Mouse (Mus musculus) hematopoietic stem cell, adult 5-6 weeks (primary cell): Measurements from ENCODE around the gene Zfyve26. TPM values are rescaled to one million over a fixed set of nuclear protein-coding genes. Genes with fewer than 3 reads are reported as not detected.
"Not testable (repeated sequence)": the region's sequence is repeated elsewhere in the genome, so short reads cannot be mapped to it uniquely, and the experiment has no call there.

Source experiments
- ATAC-seq, 2 experiments: fragments of 125-278 bp in 1 of 2; replicated peaks in 1 of 2; 2 replicates each; pipeline ENCODE4 v1.8.0; 2016 to 2017; ENCODE audit warnings: inconsistent platforms in 2 of 2, mild to moderate bottlenecking in 2 of 2, moderate number of reproducible peaks in 2 of 2, low read depth in 1 of 2, moderate TSS enrichment in 1 of 2; ENCODE audit not compliant: low FRiP score in 2 of 2, poor library complexity in 2 of 2, severe bottlenecking in 2 of 2, insufficient read depth in 1 of 2, low TSS enrichment in 1 of 2
- total RNA-seq: library from RNA; stranded (forward); fragments of 172-1452, 232-1000 nt; gene quantifications from 2 replicates; pipeline ENCODE4 v1.2.3, GENCODE M21; 2017

The Zfyve26 gene
- total RNA-seq, 1 experiment from 2014 or later: 15.5 TPM

DNA sequence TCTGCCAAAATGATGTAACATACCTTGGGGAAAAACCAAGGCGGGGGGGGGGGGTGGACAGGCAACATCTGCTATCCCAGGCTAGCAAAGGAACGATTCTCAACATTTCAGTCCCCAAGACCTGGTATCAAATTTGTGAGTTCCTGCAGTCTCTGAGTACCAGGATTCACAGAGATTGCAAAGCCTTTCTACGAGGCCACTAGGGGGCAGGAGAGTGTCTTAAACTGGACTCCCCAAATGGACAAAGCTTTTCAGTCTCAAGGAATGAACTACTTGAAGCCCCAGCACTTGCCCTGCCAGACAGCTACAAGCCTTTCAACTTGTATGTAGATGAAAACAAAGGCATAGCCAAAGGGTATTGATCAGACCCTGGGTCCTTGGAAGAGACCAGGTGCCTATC, 102.7 kb downstream of the Zfyve26 start:
- 0 out of 4 replicates have a peak, but pooled peaks of 1 of the 2 experiments have one; percentile 28 for ATAC-seq

DNA sequence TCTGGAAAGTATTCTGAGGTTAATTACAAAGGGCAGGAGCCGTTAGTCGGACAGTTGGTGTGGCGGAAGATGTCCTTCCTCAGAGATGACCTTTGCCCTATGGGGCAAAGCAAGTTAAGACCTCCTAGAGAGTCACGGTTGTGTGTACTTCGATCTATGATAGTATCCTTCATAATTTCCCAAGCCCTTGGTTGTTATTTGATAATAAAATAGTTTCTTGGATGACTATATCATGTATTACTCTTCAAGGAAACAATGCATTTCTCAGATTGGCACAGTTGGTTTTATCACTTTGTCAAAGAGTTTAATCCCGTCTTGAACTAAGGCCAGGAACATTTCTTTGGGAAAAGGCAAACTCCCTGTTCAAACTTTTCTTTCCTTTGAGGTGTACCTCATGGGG, 103.9 kb downstream of the Zfyve26 start, which contains the start of gene Rdh11:
Gene Rdh11 (minus strand): TSS at position 101 of the 400 bp plus-strand sequence.
- ATAC-seq: no peak

DNA sequence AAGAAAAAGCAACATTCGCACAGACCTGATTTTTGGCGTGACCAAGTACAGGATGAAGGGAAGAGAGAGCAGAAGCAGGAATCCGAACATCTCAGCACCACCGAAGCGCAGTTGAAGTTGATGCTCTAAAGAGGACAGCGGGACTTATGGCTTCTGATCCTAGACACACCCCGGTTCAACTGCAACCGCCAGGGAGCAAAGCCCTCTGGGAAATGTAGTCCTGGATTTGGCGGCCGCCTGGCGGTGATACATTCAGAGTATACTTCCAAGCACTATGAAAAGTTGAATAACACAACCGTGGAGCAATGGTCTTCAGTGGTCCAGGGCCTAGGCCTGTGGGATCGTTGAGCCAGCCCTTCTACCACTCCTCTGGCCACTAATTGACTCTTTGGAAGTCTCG, 104.4 kb downstream of the Zfyve26 start:
- peak; percentile 89 to 92 for ATAC-seq

DNA sequence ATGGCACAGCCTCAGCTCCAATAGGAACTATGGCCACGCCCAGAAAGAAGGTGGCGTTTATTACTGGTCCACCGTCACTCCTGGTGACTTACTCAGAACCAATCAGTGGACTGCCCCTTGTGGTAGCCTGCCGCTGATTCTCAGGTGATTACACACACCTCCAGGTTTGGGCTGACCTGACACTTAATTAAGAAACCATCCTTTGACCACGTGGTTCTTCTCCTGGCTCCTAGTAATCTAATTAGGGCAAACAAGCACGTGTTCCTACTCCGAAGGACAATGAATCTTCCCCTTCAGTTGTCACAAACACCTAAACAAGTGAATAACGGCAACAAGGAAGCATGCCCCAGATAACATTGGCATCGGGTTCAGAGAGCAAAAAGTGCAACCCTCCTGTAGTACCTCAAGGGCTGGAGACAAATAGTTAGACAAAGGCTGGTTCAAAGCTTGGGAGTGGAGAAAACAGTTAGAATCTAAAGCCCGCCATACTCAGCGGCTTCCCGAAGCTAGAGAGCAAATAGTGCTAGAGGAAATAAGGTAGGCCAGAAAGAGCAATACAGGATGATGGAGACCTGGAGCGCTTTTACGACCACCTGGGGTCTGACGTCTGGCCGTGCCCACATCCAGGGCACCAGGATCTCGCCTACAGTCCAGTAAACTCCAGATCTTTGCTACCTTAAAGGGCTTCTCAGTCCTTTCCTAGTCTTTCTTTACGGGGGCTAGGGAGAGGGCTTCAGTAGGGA, 105.0 kb downstream of the Zfyve26 start:
- ATAC-seq: peak; percentile 73 to 90

DNA sequence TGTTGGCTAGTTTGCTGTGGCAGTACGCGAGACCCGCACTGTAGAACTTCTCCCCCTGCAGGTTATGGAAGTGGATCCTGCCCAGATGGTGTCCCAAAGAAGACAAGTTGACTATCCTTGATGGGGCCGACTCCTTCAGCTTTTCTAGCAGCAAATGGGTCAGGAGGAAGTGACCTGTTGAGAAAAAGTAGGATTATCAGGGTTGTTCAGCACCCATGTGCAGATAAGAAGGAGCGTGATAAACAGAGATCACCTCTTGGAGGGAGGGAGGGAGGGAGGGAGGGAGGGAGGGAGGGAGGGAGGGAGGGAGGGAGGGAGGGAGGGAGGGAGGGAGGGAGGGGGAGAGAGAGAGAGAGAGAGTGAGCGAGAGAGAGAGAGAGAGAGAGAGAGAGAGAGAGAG, 110.9 kb downstream of the Zfyve26 start:
- ATAC-seq: not testable (repeated sequence)

Other genes with a start within 250 kb of the Zfyve26 start
- 17.8 and 23.3 TPM in 2 replicates for gene Pigh, start 206.7 kb downstream of the Zfyve26 start, total RNA-seq
- 0.99 and 1.6 TPM in 2 replicates for gene Arg2, start 165.5 kb downstream of the Zfyve26 start, total RNA-seq
- 160 and 180 TPM in 2 replicates for gene Vti1b, start 123.6 kb downstream of the Zfyve26 start, total RNA-seq
- 26.4 and 33.0 TPM in 2 replicates for gene Rdh11, start 104.0 kb downstream of the Zfyve26 start, total RNA-seq
- 15.8 and 17.6 TPM in 2 replicates for gene Rdh12, start 87.4 kb downstream of the Zfyve26 start, total RNA-seq
- gene Rad51b, start 978 bp upstream of the Zfyve26 start, total RNA-seq: 12.7 and 13.3 TPM in 2 replicates